Mouse (Mus musculus) thymus, postnatal 10 days (tissue): ENCODE measurements around the gene Jak3.
"Not testable (repeated sequence)": the region's sequence is repeated elsewhere in the genome, so short reads cannot be mapped to it uniquely, and the experiment has no call there.

Experiments
- DNase-seq, 2 experiments: peaks; one replicate each; pipeline ENCODE4 v3.0.0; 2021; ENCODE audit warnings: low spot score in 2 of 2

Gene Jak3

GRCm38 (mm10) chr8:71719928-71720457, 43.9 kb downstream of the Jak3 start:
- peak; percentile 68 to 70 for DNase-seq

- peak; percentile 81 to 85 for DNase-seq
Measured at GRCm38 (mm10) chr8:71723047-71723551, 47.0 kb downstream of the Jak3 start.

- DNase-seq: no peak
Measured at GRCm38 (mm10) chr8:71724389-71724788, 48.3 kb downstream of the Jak3 start.

- peak; percentile 88 to 92 for DNase-seq
Measured at GRCm38 (mm10) chr8:71725122-71725924, 49.2 kb downstream of the Jak3 start, which contains the start of gene Fcho1. Gene Fcho1, minus strand, starts transcription at chr8:71725716.

- DNase-seq: no peak
Measured at GRCm38 (mm10) chr8:71728240-71728785, 52.2 kb downstream of the Jak3 start.

GRCm38 (mm10) chr8:71728826-71729620, 52.9 kb downstream of the Jak3 start:
- DNase-seq: peak in 1 of 2 experiments; percentile 49

- DNase-seq: peak; percentile 73 to 86
Measured at GRCm38 (mm10) chr8:71731652-71732230, 55.6 kb downstream of the Jak3 start.

- DNase-seq: not testable (repeated sequence)
Measured at GRCm38 (mm10) chr8:71738316-71738715, 62.2 kb downstream of the Jak3 start.
